Mouse (Mus musculus) Patski (cell line): ENCODE measurements around the gene Smg6. TPM values are rescaled to one million over a fixed set of nuclear protein-coding genes. Genes with fewer than 3 reads are reported as not detected.

ENCODE experiments used
- ATAC-seq: fragments of 100-300 bp; one replicate; pipeline ENCODE4 v1.8.0; 2021
- CTCF ChIA-PET: fragments of 350-600 bp; sonication (Branson Sonifier 250); formaldehyde crosslinking; loops from one replicate; lab custom pipeline; 2022; ENCODE audit warnings: inconsistent platforms; lab: Charles Lee
- POLR2A ChIA-PET: fragments of 350-600 bp; sonication (Branson Sonifier 250); formaldehyde crosslinking; loops from one replicate; lab custom pipeline; 2022; ENCODE audit warnings: antibody characterized with exemption, inconsistent platforms; lab: Charles Lee
- DNase-seq: peaks from one replicate; pipeline ENCODE4 v3.0.0-alpha.2; 2011; ENCODE audit warnings: low read depth, low spot score
- H3K27me3 ChIP-seq: fragments of 371-371 bp; one replicate; pipeline ENCODE4 v1.5.1; 2021
- CTCF ChIP-seq: fragments of 100-300 bp; IDR thresholded peaks from one replicate; pipeline ENCODE4 v1.5.1; 2021
- in situ Hi-C: fragments of 300-500 bp; cut with MboI; formaldehyde crosslinking; loops from 3 replicates; pipeline ENCODE4 v1.11.1; 2018; ENCODE audit warnings: low pct_unique_long_range_greater_than_20kb, mixed read lengths
- polyA plus RNA-seq: library from polyadenylated mRNA; unstranded; gene quantifications from one replicate; pipeline ENCODE4 v1.2.3, GENCODE M21; 2021

Smg6 gene
- polyA plus RNA-seq, 1 experiment from 2014 or later: 20.5 TPM

GRCm38 (mm10) chr11:75190371-75190724 lies 264.7 kb downstream of the Smg6 start:
- ChIA-PET POLR2A (interaction anchor here (0.7 to 1.8 kb wide), 3 partner anchors 10 to 42 kb away, joined by 3 to 4 read pairs (median 3); partner anchors contain the start of gene Ovca2), CTCF (interaction anchor here (0.7 to 2.7 kb wide), 4 partner anchors 20 to 103 kb away, joined by 3 to 21 read pairs (median 4); no protein-coding TSS in a partner anchor)
- peaks cover 9% of the 10 kb centered on the region for H3K27me3 ChIP-seq
- in situ Hi-C loops: loop anchor here (5.0 kb wide), 2 partner anchors 37 to 102 kb away; no protein-coding TSS in a partner anchor
- peak; percentile 47 for DNase-seq
- TF ChIP-seq CTCF: no peak
- ATAC-seq: peak; percentile 54

- in situ Hi-C loops: loop anchor here (5.0 kb wide), 2 partner anchors 36 to 101 kb away; no protein-coding TSS in a partner anchor
- no peak for TF ChIP-seq CTCF
- H3K27me3 ChIP-seq: peaks cover 9% of the 10 kb centered on the region
- POLR2A ChIA-PET: interaction anchor here (0.7 to 0.9 kb wide), 2 partner anchors 12 to 41 kb away, joined by 3 read pairs; partner anchors contain the start of gene Ovca2
- ATAC-seq (no peak), DNase-seq (no peak)
- CTCF ChIA-PET: interaction anchor here (0.7 to 2.7 kb wide), 4 partner anchors 21 to 103 kb away, joined by 3 to 21 read pairs (median 4); no protein-coding TSS in a partner anchor
These were observed 265.4 kb downstream of the Smg6 start, which contains the start of gene Dph1 for GRCm38 (mm10) chr11:75190905-75191441. Gene Dph1 (minus strand): TSS chr11:75191241.

GRCm38 (mm10) chr11:75191841-75192240 lies 266.2 kb downstream of the Smg6 start:
- H3K27me3 ChIP-seq: peaks cover 9% of the 10 kb centered on the region
- CTCF ChIA-PET: interaction anchor here (0.9 to 2.7 kb wide), 7 partner anchors 12 to 271 kb away, joined by 4 to 21 read pairs (median 5); no protein-coding TSS in a partner anchor
- TF ChIP-seq CTCF: no peak
- ATAC-seq (no peak), DNase-seq (no peak)
- in situ Hi-C loops: loop anchor here (5.0 kb wide), 2 partner anchors 35 to 100 kb away; no protein-coding TSS in a partner anchor
- POLR2A ChIA-PET: interaction anchor here (1.4 kb wide), 1 partner anchor 13 kb away, joined by 7 read pairs; the partner anchor contains the start of gene Ovca2

- DNase-seq: no peak
- in situ Hi-C loops: loop anchor here (5.0 kb wide), 2 partner anchors 35 to 100 kb away; no protein-coding TSS in a partner anchor
- no peak for TF ChIP-seq CTCF
- ATAC-seq: peak; percentile 27
- peaks cover 9% of the 10 kb centered on the region for H3K27me3 ChIP-seq
- POLR2A ChIA-PET: interaction anchor here (1.0 to 2.0 kb wide), 3 partner anchors 10 to 98 kb away, joined by 4 to 9 read pairs (median 7); partner anchors contain the start of gene Ovca2
- CTCF ChIA-PET: interaction anchor here (0.9 to 2.7 kb wide), 10 partner anchors 13 to 270 kb away, joined by 3 to 21 read pairs (median 4); no protein-coding TSS in a partner anchor
These were observed 267.0 kb downstream of the Smg6 start for GRCm38 (mm10) chr11:75192336-75193214.

GRCm38 (mm10) chr11:75193256-75194071 lies 267.8 kb downstream of the Smg6 start, which contains the start of gene Rtn4rl1:
Gene Rtn4rl1 (plus strand): TSS chr11:75193783.
- no peak for ATAC-seq
- CTCF ChIA-PET: interaction anchor here (1.1 to 2.2 kb wide), 6 partner anchors 16 to 270 kb away, joined by 3 to 9 read pairs (median 4); no protein-coding TSS in a partner anchor
- TF ChIP-seq CTCF: no peak
- no peak for DNase-seq
- POLR2A ChIA-PET: interaction anchor here (0.5 to 2.0 kb wide), 6 partner anchors 11 to 434 kb away, joined by 3 to 9 read pairs (median 3); partner anchors contain the start of gene Ovca2
- H3K27me3 ChIP-seq: peaks cover 9% of the 10 kb centered on the region
- in situ Hi-C loops: loop anchor here (5.0 kb wide), 2 partner anchors 34 to 99 kb away; no protein-coding TSS in a partner anchor

- in situ Hi-C loops: loop anchor here (5.0 kb wide), 2 partner anchors 33 to 98 kb away; no protein-coding TSS in a partner anchor
- ChIA-PET CTCF (interaction anchor here (1.1 to 2.0 kb wide), 5 partner anchors 15 to 210 kb away, joined by 3 to 9 read pairs (median 4); no protein-coding TSS in a partner anchor), POLR2A (interaction anchor here (0.5 to 2.0 kb wide), 5 partner anchors 11 to 96 kb away, joined by 3 to 9 read pairs (median 3); partner anchors contain the start of gene Ovca2)
- peaks cover 9% of the 10 kb centered on the region for H3K27me3 ChIP-seq
- ATAC-seq (no peak), DNase-seq (no peak)
- no peak for TF ChIP-seq CTCF
These were observed 268.7 kb downstream of the Smg6 start for GRCm38 (mm10) chr11:75194121-75194849.

- ChIA-PET CTCF (interaction anchor here (2.0 kb wide), 1 partner anchor 95 kb away, joined by 9 read pairs; no protein-coding TSS in a partner anchor), POLR2A (interaction anchor here (2.0 kb wide), 1 partner anchor 95 kb away, joined by 9 read pairs; no protein-coding TSS in a partner anchor)
- peaks cover 9% of the 10 kb centered on the region for H3K27me3 ChIP-seq
- in situ Hi-C loops: loop anchor here (5.0 kb wide), 2 partner anchors 32 to 97 kb away; no protein-coding TSS in a partner anchor
- no peak for ATAC-seq
- no peak for DNase-seq
- TF ChIP-seq CTCF: no peak
These were observed 269.3 kb downstream of the Smg6 start for GRCm38 (mm10) chr11:75194850-75195461.

GRCm38 (mm10) chr11:75196131-75196530 lies 270.5 kb downstream of the Smg6 start:
- H3K27me3 ChIP-seq: peaks cover 9% of the 10 kb centered on the region
- ChIA-PET CTCF (interaction anchor here (1.1 kb wide), 1 partner anchor 94 kb away, joined by 3 read pairs; no protein-coding TSS in a partner anchor), POLR2A (no interaction called here)
- in situ Hi-C loops: no loop called here
- no peak for TF ChIP-seq CTCF
- DNase-seq: no peak
- no peak for ATAC-seq
